Mouse (Mus musculus) layer of hippocampus, adult 9-11 months (tissue): ENCODE measurements at regions not wholly inside any gene's neighbourhood (a gene's known extent, or its start where the extent isn't known, plus 50 kb on each side); places are given as distances from the start of the nearest gene placed in this dataset.
A peak's percentile ranks its signal among the peaks of the same experiment; 100 is the strongest.

Source experiments
- DNase-seq: peaks from one replicate; pipeline ENCODE4 v3.0.0; 2022

- DNase-seq = no peak
These were observed 243.8 kb upstream of the Tprg start for GRCm38 (mm10) chr16:25042669-25043440.

GRCm38 (mm10) chr16:25044637-25045036, 242.0 kb upstream of the Tprg start:
- DNase-seq = no peak

- DNase-seq = no peak
These were observed 238.9 kb upstream of the Tprg start for GRCm38 (mm10) chr16:25047726-25048125.

GRCm38 (mm10) chr16:25049928-25050510, 236.6 kb upstream of the Tprg start:
- no peak for DNase-seq

- no peak for DNase-seq
These were observed 235.6 kb upstream of the Tprg start for GRCm38 (mm10) chr16:25051044-25051443.

- DNase-seq = no peak
These were observed 234.2 kb upstream of the Tprg start for GRCm38 (mm10) chr16:25052428-25052827.

GRCm38 (mm10) chr16:25052917-25053343, 233.7 kb upstream of the Tprg start:
- peak; percentile 64 for DNase-seq

GRCm38 (mm10) chr16:25054304-25054703, 232.3 kb upstream of the Tprg start:
- no peak for DNase-seq

- DNase-seq = no peak
These were observed 231.2 kb upstream of the Tprg start for GRCm38 (mm10) chr16:25055376-25055775.

- peak; percentile 72 for DNase-seq
These were observed 228.4 kb upstream of the Tprg start for GRCm38 (mm10) chr16:25058051-25058747.

- DNase-seq = peak; percentile 96
These were observed 227.7 kb upstream of the Tprg start for GRCm38 (mm10) chr16:25058812-25059501.

- DNase-seq = no peak
These were observed 227.1 kb upstream of the Tprg start for GRCm38 (mm10) chr16:25059504-25059992.

GRCm38 (mm10) chr16:25060266-25060665, 226.4 kb upstream of the Tprg start:
- no peak for DNase-seq

- no peak for DNase-seq
These were observed 225.0 kb upstream of the Tprg start for GRCm38 (mm10) chr16:25061631-25062030.

GRCm38 (mm10) chr16:25063981-25064380, 222.6 kb upstream of the Tprg start:
- DNase-seq = no peak

- peak; percentile 69 for DNase-seq
These were observed 222.1 kb upstream of the Tprg start for GRCm38 (mm10) chr16:25064538-25064937.

- DNase-seq = no peak
These were observed 219.8 kb upstream of the Tprg start for GRCm38 (mm10) chr16:25066822-25067221.

GRCm38 (mm10) chr16:25067276-25068249, 219.1 kb upstream of the Tprg start:
- no peak for DNase-seq

GRCm38 (mm10) chr16:25080811-25081210, 205.8 kb upstream of the Tprg start:
- DNase-seq = no peak

- no peak for DNase-seq
These were observed 202.9 kb upstream of the Tprg start for GRCm38 (mm10) chr16:25083729-25084128.

- no peak for DNase-seq
These were observed 198.6 kb upstream of the Tprg start for GRCm38 (mm10) chr16:25087741-25088648.
